Mouse (Mus musculus) midbrain, embryonic 13.5 days (tissue): ENCODE measurements around the gene Klhdc8b. TPM values are rescaled to one million over a fixed set of nuclear protein-coding genes. Genes with fewer than 3 reads are reported as not detected.
A peak's percentile ranks its signal among the peaks of the same experiment; 100 is the strongest.

Source experiments
- ATAC-seq: fragments of 200-750 bp; cut with Nextera tagmentation; 2 replicates; pipeline ENCODE4 v1.8.0; 2017; ENCODE audit warnings: mild to moderate bottlenecking, moderate TSS enrichment, moderate library complexity
- H3K27ac ChIP-seq: fragments of 300-500 bp; sonication (generic); 2 replicates; pipeline ENCODE4 v1.5.1; 2015; ENCODE audit warnings: inconsistent platforms, mild to moderate bottlenecking, moderate library complexity
- H3K27me3 ChIP-seq: fragments of 300-500 bp; sonication (generic); 2 replicates; pipeline ENCODE4 v1.6.1; 2015; ENCODE audit warnings: mild to moderate bottlenecking, inconsistent platforms
- H3K36me3 ChIP-seq: fragments of 300-500 bp; sonication (generic); 2 replicates; pipeline ENCODE4 v1.6.1; 2015; ENCODE audit warnings: mild to moderate bottlenecking, inconsistent platforms
- H3K4me1 ChIP-seq: fragments of 300-500 bp; sonication (generic); replicated peaks from 2 replicates; pipeline ENCODE4 v1.6.1; 2015; ENCODE audit warnings: inconsistent platforms
- H3K4me2 ChIP-seq: fragments of 300-500 bp; sonication (generic); replicated peaks from 2 replicates; pipeline ENCODE4 v1.6.1; 2015; ENCODE audit warnings: moderate library complexity, mild to moderate bottlenecking, inconsistent platforms
- H3K4me3 ChIP-seq: fragments of 300-500 bp; sonication (generic); replicated peaks from 2 replicates; pipeline ENCODE4 v1.5.1; 2015; ENCODE audit warnings: mild to moderate bottlenecking, inconsistent platforms
- H3K9ac ChIP-seq: fragments of 300-500 bp; sonication (generic); replicated peaks from 2 replicates; pipeline ENCODE4 v1.6.1; 2015; ENCODE audit warnings: mild to moderate bottlenecking, inconsistent platforms
- H3K9me3 ChIP-seq: fragments of 300-500 bp; sonication (generic); 2 replicates; pipeline ENCODE4 v1.6.1; 2016; ENCODE audit warnings: mild to moderate bottlenecking, inconsistent platforms
- WGBS: fragments of 180-500 bp; shearing (Covaris S2); methylation state at CpG from one replicate; pipeline ENCODE4 v1.1.7; 2015; 5-methylcytosine and 5-hydroxymethylcytosine counted together
- polyA plus RNA-seq: library from polyadenylated mRNA; unstranded; fragments of >200 nt; fragmentation: Nextera tagmentation; extraction: Ambion mirVana; gene quantifications from 2 replicates; pipeline ENCODE4 v1.2.1, GENCODE M21; 2015

The Klhdc8b gene
- polyA plus RNA-seq, 1 experiment from 2014 or later = 84.8 TPM

- Histone ChIP-seq H3K4me2 (peak within 1 kb of the TSS; percentile 59), H3K36me3 (0 out of 2 replicates have a peak, but pooled peaks cover 7% of the 10 kb centered on the region), H3K27ac (peak within 1 kb of the TSS; percentile 25; the same call in 1 of the 2 replicates), H3K4me3 (peak within 1 kb of the TSS; percentile 43), H3K9ac (peak within 1 kb of the TSS; percentile 64), H3K4me1 (peaks cover 26% of the 10 kb centered on the region), H3K27me3 (no peaks in the 10 kb centered on the region), H3K9me3 (no peaks in the 10 kb centered on the region)
- 15% methylated on average over 10 of the region's 10 CpGs for WGBS
- ATAC-seq = peak; percentile 58
These were observed 18.5 kb upstream of the Klhdc8b start, which contains the start of gene Lamb2 for GRCm38 (mm10) chr9:108479721-108480351. Lamb2 (plus strand) TSS chr9:108479736.

- H3K4me3 ChIP-seq = peak overlapping the region; percentile 40
- 21% methylated on average over 11 of the region's 11 CpGs for WGBS
- H3K4me1 ChIP-seq = peaks cover 26% of the 10 kb centered on the region
- H3K27ac ChIP-seq = peak overlapping the region; percentile 16; the same call in 1 of the 2 replicates
- peak overlapping the region; percentile 59 for H3K4me2 ChIP-seq
- H3K9ac ChIP-seq = 0 out of 2 replicates have a peak overlapping the region, but pooled peaks have one; percentile 40
- no peaks in the 10 kb centered on the region for H3K27me3 ChIP-seq
- no peak; the same call in 1 of the 2 replicates for ATAC-seq
- H3K9me3 ChIP-seq = no peaks in the 10 kb centered on the region
- 0 out of 2 replicates have a peak, but pooled peaks cover 5% of the 10 kb centered on the region for H3K36me3 ChIP-seq
These were observed 17.9 kb upstream of the Klhdc8b start for GRCm38 (mm10) chr9:108479241-108479640.

DNA sequence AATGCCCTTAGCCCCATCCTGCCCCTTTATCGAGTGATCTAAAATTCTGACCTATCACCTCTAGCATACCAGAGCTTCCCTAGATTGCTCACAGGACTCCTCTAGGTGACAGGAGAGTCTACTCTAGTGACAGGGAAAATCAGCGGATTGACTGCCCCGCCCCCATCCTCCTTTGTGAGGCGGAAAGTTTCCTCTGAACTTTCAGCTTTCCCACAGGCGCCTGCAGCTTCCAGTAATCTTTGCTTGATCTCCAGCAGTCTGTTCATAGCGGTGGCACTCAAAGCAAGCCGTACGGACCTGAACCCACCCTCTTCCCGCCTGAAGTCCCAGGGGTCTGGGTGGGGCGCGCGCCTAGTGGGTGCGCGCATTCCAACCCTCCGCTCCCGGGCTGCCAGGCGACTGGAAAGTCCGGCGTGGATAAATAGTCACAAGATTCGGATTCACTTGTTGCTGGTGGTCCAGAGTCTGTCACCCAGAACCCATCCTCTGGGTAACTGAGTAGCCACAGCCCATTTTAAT is 17.3 kb upstream of the Klhdc8b start:
- WGBS = under 1% methylated on average over 20 of the region's 20 CpGs
- Histone ChIP-seq H3K4me1 (peaks cover 26% of the 10 kb centered on the region), H3K9ac (0 out of 2 replicates have a peak overlapping the region, but pooled peaks have one; percentile 40), H3K4me2 (peak overlapping the region; percentile 59), H3K4me3 (peak overlapping the region; percentile 40), H3K9me3 (no peaks in the 10 kb centered on the region), H3K27me3 (no peaks in the 10 kb centered on the region), H3K36me3 (no peaks in the 10 kb centered on the region), H3K27ac (peak overlapping the region; percentile 16; the same call in 1 of the 2 replicates)
- ATAC-seq = peak; percentile 67

DNA sequence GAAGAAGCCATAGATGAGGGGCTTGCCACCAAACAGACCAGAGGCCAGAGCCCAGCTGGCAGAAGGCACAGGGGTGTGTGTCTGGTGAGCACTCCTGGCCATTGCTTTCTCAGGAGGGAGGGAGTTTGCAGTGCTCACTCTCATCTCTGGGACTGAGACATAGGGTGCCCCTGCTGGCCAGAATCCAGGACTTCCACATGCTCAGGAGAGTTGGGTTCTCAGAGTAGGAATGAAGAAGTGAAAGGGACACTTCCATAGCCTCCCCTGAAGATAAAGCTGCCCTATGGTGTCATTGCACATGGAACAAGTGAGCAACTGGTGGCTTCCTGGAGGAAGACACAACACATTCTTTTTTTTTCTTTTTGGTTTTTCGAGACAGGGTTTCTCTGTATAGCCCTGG is 13.1 kb upstream of the Klhdc8b start:
- no peaks in the 10 kb centered on the region for H3K9me3 ChIP-seq
- no peak overlapping the region for H3K27ac ChIP-seq
- H3K36me3 ChIP-seq = no peaks in the 10 kb centered on the region
- H3K27me3 ChIP-seq = no peaks in the 10 kb centered on the region
- ATAC-seq = no peak
- no peak overlapping the region for H3K9ac ChIP-seq
- WGBS = 69% methylated on average over 1 of the region's 1 CpGs
- peaks cover 11% of the 10 kb centered on the region for H3K4me1 ChIP-seq
- no peak overlapping the region for H3K4me3 ChIP-seq
- H3K4me2 ChIP-seq = no peak overlapping the region

DNA sequence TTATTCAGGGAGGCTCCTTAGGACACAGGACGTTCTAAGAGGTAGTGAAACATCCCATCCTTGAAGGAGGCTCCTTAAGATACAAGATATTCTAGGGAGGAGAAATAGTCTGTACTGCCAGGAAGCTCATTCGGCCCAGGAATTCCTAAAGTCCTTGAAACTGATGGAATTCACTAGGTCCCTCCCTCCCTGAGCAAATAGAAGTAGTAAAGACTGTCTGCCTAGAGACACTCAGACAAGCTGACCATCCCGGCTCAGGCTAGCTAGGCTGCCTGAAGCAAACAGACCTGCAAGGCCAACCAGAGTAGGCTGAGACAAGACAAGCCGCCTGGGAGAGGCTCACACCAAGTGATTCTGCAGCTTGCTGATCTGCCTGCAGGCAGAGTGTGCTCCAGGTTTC is 8.5 kb upstream of the Klhdc8b start:
- Histone ChIP-seq H3K27ac (no peak overlapping the region), H3K9ac (no peak overlapping the region), H3K4me2 (no peak overlapping the region), H3K4me1 (no peaks in the 10 kb centered on the region), H3K36me3 (peaks cover 29% of the 10 kb centered on the region), H3K27me3 (no peaks in the 10 kb centered on the region), H3K4me3 (no peak overlapping the region), H3K9me3 (no peaks in the 10 kb centered on the region)
- ATAC-seq = no peak
- WGBS = 81% methylated on average over 4 of the region's 4 CpGs

- Histone ChIP-seq H3K36me3 (peaks cover 33% of the 10 kb centered on the region), H3K9me3 (no peaks in the 10 kb centered on the region), H3K4me3 (no peak overlapping the region), H3K9ac (no peak overlapping the region), H3K4me1 (no peaks in the 10 kb centered on the region), H3K27me3 (no peaks in the 10 kb centered on the region), H3K27ac (no peak overlapping the region), H3K4me2 (no peak overlapping the region)
- WGBS = 76% methylated on average over 5 of the region's 5 CpGs
- ATAC-seq = no peak
These were observed 8.0 kb upstream of the Klhdc8b start for GRCm38 (mm10) chr9:108469430-108469829.

GRCm38 (mm10) chr9:108466219-108466618 is 4.8 kb upstream of the Klhdc8b start:
- Histone ChIP-seq H3K36me3 (peaks cover 55% of the 10 kb centered on the region), H3K27me3 (no peaks in the 10 kb centered on the region), H3K4me2 (no peak overlapping the region), H3K4me1 (peaks cover 13% of the 10 kb centered on the region), H3K9me3 (no peaks in the 10 kb centered on the region), H3K27ac (no peak overlapping the region), H3K4me3 (no peak overlapping the region), H3K9ac (no peak overlapping the region)
- 89% methylated on average over 2 of the region's 2 CpGs for WGBS
- ATAC-seq = no peak

DNA sequence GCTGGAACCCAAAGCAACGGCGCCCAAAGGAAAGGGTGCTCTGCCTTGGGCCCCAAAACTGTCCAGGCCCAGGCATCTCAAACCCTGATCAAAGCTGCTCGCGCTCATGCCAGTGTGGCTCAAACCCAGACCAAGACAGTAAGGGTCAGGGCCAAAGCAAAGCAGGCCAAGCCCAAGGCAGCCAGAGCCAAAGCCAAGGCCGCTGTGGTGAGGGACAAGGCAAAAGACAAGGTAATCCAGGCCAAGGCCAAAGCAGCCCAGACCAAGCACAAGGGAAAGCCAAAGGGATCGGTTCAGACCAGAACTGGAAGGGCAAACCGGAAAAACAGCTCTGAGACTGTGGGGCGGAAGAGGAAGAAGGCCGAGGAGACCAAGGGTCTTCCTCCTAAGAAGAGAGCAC is 2.3 kb upstream of the Klhdc8b start:
- 0 out of 2 replicates have a peak, but pooled peaks cover 2% of the 10 kb centered on the region for H3K27me3 ChIP-seq
- ATAC-seq = no peak
- H3K27ac ChIP-seq = no peak overlapping the region
- H3K36me3 ChIP-seq = peaks cover 55% of the 10 kb centered on the region
- no peak overlapping the region for H3K9ac ChIP-seq
- no peak overlapping the region for H3K4me2 ChIP-seq
- peaks cover 17% of the 10 kb centered on the region for H3K4me1 ChIP-seq
- no peak overlapping the region for H3K4me3 ChIP-seq
- WGBS = 97% methylated on average over 9 of the region's 9 CpGs
- no peaks in the 10 kb centered on the region for H3K9me3 ChIP-seq

GRCm38 (mm10) chr9:108462192-108462591 is 811 bp upstream of the Klhdc8b start:
- 0 out of 2 replicates have a peak overlapping the region, but pooled peaks have one; percentile 5 for H3K4me3 ChIP-seq
- 0 out of 2 replicates have a peak, but pooled peaks cover 2% of the 10 kb centered on the region for H3K27me3 ChIP-seq
- H3K9ac ChIP-seq = no peak overlapping the region
- ATAC-seq = no peak
- H3K4me2 ChIP-seq = peak overlapping the region; percentile 81
- H3K9me3 ChIP-seq = no peaks in the 10 kb centered on the region
- WGBS = 93% methylated on average over 10 of the region's 10 CpGs
- no peak overlapping the region for H3K27ac ChIP-seq
- peaks cover 48% of the 10 kb centered on the region for H3K36me3 ChIP-seq
- H3K4me1 ChIP-seq = peaks cover 17% of the 10 kb centered on the region

- Histone ChIP-seq H3K27ac (no peak overlapping the region), H3K4me3 (peak overlapping the region; percentile 89), H3K4me1 (peaks cover 17% of the 10 kb centered on the region), H3K9ac (no peak overlapping the region; the same call in 1 of the 2 replicates), H3K36me3 (peaks cover 44% of the 10 kb centered on the region), H3K9me3 (no peaks in the 10 kb centered on the region), H3K27me3 (0 out of 2 replicates have a peak, but pooled peaks cover 2% of the 10 kb centered on the region), H3K4me2 (peak overlapping the region; percentile 81)
- no peak for ATAC-seq
- WGBS = 84% methylated on average over 5 of the region's 5 CpGs
These were observed 294 bp upstream of the Klhdc8b start for GRCm38 (mm10) chr9:108461675-108462074.

DNA sequence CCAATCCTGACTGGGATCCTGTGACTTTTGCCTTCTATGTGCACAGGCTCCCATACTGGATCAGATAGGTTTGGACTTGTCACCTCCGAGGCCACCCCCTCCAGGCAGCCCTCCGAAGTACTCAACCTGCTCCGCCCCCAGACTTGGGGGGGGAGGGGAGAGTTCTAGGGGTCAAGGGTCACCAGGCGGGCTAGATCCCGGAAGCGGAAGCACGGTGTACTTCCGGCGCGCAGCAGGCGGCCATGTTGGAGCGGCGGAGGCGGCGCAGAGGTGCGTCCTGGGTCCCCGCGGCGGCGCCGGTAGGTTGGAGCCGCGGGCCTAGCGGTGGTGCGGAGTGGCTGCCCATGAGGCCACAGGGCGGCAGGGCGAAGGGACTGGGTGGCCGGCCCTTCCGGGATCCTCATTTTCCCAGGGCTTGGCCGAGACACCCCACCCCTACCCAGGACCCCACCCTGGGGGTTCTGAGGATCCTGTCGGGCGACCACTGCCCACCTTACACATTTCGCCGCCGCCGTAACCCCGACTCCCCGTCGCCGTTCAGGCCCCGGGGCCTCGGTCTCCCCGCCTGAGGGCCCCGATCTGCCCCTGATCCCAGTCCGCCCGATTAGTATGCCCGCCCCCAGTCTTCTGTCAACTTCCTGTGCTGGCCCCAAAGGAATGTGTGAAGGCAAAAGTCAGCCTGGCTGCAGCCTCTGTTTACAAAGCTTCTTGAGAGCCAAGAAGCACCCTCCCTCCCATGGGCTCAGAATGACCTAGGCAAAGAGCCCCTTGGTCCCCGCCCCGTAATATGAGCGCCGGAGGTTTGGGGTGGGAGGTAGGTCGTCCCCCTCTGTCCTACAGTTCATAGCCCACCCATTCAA is 832 bp downstream of the Klhdc8b start, which contains the start of gene Ccdc71:
Ccdc71 (plus strand) TSS at position 209 of the 860 bp plus-strand sequence.
- H3K27ac ChIP-seq = peak within 1 kb of the TSS; percentile 85
- peaks cover 34% of the 10 kb centered on the region for H3K36me3 ChIP-seq
- peaks cover 17% of the 10 kb centered on the region for H3K4me1 ChIP-seq
- peak within 1 kb of the TSS; percentile 81 for H3K4me2 ChIP-seq
- peak within 1 kb of the TSS; percentile 91 for H3K9ac ChIP-seq
- 0 out of 2 replicates have a peak, but pooled peaks cover 2% of the 10 kb centered on the region for H3K27me3 ChIP-seq
- WGBS = under 1% methylated on average over 52 of the region's 52 CpGs
- peak; percentile 83 for ATAC-seq
- peak within 1 kb of the TSS; percentile 89 for H3K4me3 ChIP-seq
- no peaks in the 10 kb centered on the region for H3K9me3 ChIP-seq
